Mouse (Mus musculus) forebrain, embryonic 14.5 days (tissue): ENCODE measurements around the gene Sfxn3. TPM values are rescaled to one million over a fixed set of nuclear protein-coding genes. Genes with fewer than 3 reads are reported as not detected.

Experiments
- ATAC-seq: fragments of 200-750 bp; cut with Nextera tagmentation; 2 replicates; pipeline ENCODE4 v1.8.0; 2017; ENCODE audit warnings: mild to moderate bottlenecking, moderate library complexity
- DNase-seq: peaks from one replicate; pipeline ENCODE4 v3.0.0-alpha.2; 2015; ENCODE audit warnings: low spot score
- H3K27ac ChIP-seq: fragments of 300-500 bp; sonication (generic); 2 replicates; pipeline ENCODE4 v1.5.1; 2014; ENCODE audit warnings: low read depth, mild to moderate bottlenecking, control low read depth, low read length, moderate library complexity
- H3K27me3 ChIP-seq: fragments of 300-500 bp; sonication (generic); replicated peaks from 2 replicates; pipeline ENCODE4 v1.6.1; 2014; ENCODE audit warnings: low read length, control low read depth, mixed read lengths; ENCODE audit not compliant: control insufficient read depth, insufficient read depth
- H3K36me3 ChIP-seq: fragments of 300-500 bp; sonication (generic); 2 replicates; pipeline ENCODE4 v1.6.1; 2014; ENCODE audit warnings: low read length, control low read depth; ENCODE audit not compliant: control insufficient read depth, insufficient read depth
- H3K4me1 ChIP-seq: fragments of 300-500 bp; sonication (generic); 2 replicates; pipeline ENCODE4 v1.6.1; 2014; ENCODE audit warnings: antibody characterized with exemption, low read length, control low read depth; ENCODE audit not compliant: control insufficient read depth, insufficient read depth
- H3K4me2 ChIP-seq: fragments of 300-500 bp; sonication (generic); 2 replicates; pipeline ENCODE4 v1.6.1; 2014; ENCODE audit warnings: mild to moderate bottlenecking, control low read depth, low read length
- H3K4me3 ChIP-seq: fragments of 300-500 bp; sonication (generic); 2 replicates; pipeline ENCODE4 v1.5.1; 2014; ENCODE audit warnings: low read depth, low read length, control low read depth
- H3K9ac ChIP-seq: fragments of 300-500 bp; sonication (generic); 2 replicates; pipeline ENCODE4 v1.6.1; 2014; ENCODE audit warnings: mild to moderate bottlenecking, low read length, control low read depth, moderate library complexity
- H3K9me3 ChIP-seq: fragments of 300-500 bp; sonication (generic); replicated peaks from 2 replicates; pipeline ENCODE4 v1.6.1; 2016; ENCODE audit warnings: low read length, control low read depth, mixed read lengths; ENCODE audit not compliant: control insufficient read depth
- WGBS: fragments of 180-500 bp; shearing (Covaris S2); extraction: QIAGEN DNeasy Blood & Tissue Kit; methylation state at CpG from one replicate; pipeline ENCODE4 v1.1.7; 2014; 5-methylcytosine and 5-hydroxymethylcytosine counted together
- polyA plus RNA-seq: library from polyadenylated mRNA; unstranded; fragments of >200 nt; fragmentation: Nextera tagmentation; extraction: Ambion mirVana; gene quantifications from 2 replicates; pipeline ENCODE4 v1.2.1, GENCODE M21; 2014

Sfxn3 gene
- polyA plus RNA-seq, 1 experiment from 2014 or later: 54.2 TPM

DNA sequence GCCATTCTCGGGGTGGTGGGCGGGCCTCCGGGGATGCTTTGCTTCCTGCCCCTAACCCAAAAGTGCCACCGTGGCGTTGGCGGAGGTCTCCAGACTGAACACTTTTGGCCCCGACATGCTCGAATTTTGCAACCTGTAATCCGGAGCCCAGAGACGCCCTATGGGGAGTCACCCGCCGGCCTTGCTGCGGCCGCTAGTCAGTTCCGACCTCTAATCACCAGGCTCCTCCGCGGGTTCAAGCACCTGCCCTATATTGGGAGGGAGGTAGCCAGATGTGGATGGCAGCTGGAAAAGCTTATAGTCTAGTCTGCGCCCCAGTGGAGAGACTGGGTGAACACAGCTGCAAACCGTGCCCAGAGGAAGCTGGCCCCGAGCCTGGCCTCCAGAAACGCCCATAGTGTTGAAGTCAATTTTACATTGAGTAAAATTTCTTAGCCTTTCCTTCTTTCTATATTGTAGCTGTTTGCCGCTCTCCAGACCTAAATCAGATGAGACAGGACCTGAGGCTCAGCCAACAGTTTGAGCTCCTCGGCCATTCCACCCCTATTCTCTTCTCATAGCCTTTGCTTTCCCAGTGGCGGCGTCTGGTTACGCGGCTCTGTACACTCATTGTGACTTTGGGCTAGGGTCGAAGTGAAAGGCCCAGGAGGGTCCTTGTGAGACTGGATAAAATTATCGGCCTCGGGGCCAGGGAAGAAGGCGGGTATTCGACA lies 28.2 kb downstream of the Sfxn3 start:
- Histone ChIP-seq H3K4me3 (peak overlapping the region; percentile 49), H3K9ac (peak overlapping the region; percentile 60), H3K9me3 (no peaks in the 10 kb centered on the region), H3K27me3 (peaks cover 54% of the 10 kb centered on the region), H3K27ac (no peak overlapping the region), H3K4me1 (peaks cover 22% of the 10 kb centered on the region), H3K4me2 (peak overlapping the region; percentile 89), H3K36me3 (no peaks in the 10 kb centered on the region)
- peak; percentile 47; the same call in 1 of the 2 replicates for ATAC-seq
- DNase-seq: no peak
- under 1% methylated on average over 32 of the region's 32 CpGs for WGBS

DNA sequence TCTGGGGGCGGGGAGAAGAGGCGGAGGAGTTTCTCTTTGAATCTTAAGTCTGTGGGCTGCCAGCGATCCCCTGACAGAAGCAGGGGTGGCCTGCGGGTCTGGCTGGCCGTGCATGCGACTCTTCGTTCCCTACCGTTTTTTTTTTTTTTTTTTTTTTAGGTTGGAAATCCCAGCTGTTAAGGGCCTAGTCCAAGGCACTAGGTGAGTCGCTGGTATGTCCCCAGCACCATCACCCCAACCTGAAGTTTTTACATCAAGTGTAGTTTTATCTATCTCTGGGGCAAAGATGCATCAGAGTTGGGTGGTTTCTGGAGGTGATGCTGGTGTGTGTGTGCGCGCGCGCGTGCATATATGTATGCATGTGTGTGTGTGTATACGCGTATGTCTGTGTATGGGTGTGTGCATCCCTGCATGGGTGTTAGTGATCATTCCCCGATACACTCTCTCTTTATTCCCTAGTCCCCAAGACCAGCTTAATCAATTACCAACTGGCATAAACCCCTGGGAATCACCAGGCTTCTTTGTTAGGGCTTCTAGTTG lies 28.8 kb downstream of the Sfxn3 start:
- Histone ChIP-seq H3K4me2 (peak overlapping the region; percentile 89), H3K4me3 (peak overlapping the region; percentile 49), H3K9me3 (no peaks in the 10 kb centered on the region), H3K27ac (no peak overlapping the region), H3K9ac (peak overlapping the region; percentile 29; the same call in 1 of the 2 replicates), H3K27me3 (peaks cover 60% of the 10 kb centered on the region), H3K4me1 (peaks cover 28% of the 10 kb centered on the region), H3K36me3 (no peaks in the 10 kb centered on the region)
- DNase-seq (no peak), ATAC-seq (no peak)
- WGBS: 8% methylated on average over 17 of the region's 17 CpGs

DNA sequence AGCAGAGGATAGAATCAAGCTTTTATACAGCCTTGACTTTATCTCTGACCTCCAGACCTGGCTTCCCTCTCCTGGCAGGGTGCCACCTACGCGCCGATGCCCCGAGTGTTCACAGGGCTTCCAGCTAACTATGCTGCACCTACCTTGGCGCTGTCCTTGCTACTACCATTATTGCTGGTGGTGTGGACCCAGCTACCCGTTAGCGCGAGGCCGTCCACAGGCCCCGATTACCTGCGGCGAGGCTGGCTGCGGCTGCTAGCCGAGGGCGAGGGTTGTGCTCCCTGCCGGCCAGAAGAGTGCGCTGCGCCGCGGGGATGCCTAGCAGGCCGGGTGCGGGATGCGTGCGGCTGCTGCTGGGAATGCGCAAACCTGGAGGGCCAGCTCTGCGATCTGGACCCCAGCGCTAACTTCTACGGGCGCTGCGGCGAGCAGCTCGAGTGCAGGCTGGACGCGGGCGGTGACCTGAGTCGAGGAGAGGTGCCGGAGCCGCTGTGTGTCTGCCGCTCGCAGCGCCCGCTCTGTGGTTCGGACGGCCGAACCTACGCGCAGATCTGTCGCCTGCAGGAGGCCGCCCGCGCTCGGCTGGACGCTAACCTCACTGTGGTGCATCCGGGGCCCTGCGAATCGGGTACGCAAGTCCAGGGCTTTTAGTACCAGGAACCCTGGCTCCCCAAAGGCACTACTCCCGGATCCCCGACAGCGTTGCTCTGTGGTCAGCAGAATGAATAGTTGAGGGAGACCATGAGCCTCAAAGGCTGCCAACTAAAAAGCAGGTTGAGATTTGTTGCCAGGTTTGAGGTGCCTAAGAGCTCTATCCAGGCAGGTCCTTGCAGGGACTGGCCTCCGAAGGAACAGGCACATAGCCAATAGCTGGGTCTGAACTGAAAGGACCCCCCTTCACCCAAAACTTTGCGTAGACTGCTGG lies 29.5 kb downstream of the Sfxn3 start:
- Histone ChIP-seq H3K9me3 (no peaks in the 10 kb centered on the region), H3K27me3 (peaks cover 62% of the 10 kb centered on the region), H3K4me3 (peak overlapping the region; percentile 33), H3K4me1 (peaks cover 29% of the 10 kb centered on the region), H3K27ac (no peak overlapping the region), H3K4me2 (peak overlapping the region; percentile 56), H3K36me3 (no peaks in the 10 kb centered on the region), H3K9ac (no peak overlapping the region)
- peak; percentile 53 for DNase-seq
- ATAC-seq: no peak
- WGBS: 1% methylated on average over 62 of the region's 62 CpGs

DNA sequence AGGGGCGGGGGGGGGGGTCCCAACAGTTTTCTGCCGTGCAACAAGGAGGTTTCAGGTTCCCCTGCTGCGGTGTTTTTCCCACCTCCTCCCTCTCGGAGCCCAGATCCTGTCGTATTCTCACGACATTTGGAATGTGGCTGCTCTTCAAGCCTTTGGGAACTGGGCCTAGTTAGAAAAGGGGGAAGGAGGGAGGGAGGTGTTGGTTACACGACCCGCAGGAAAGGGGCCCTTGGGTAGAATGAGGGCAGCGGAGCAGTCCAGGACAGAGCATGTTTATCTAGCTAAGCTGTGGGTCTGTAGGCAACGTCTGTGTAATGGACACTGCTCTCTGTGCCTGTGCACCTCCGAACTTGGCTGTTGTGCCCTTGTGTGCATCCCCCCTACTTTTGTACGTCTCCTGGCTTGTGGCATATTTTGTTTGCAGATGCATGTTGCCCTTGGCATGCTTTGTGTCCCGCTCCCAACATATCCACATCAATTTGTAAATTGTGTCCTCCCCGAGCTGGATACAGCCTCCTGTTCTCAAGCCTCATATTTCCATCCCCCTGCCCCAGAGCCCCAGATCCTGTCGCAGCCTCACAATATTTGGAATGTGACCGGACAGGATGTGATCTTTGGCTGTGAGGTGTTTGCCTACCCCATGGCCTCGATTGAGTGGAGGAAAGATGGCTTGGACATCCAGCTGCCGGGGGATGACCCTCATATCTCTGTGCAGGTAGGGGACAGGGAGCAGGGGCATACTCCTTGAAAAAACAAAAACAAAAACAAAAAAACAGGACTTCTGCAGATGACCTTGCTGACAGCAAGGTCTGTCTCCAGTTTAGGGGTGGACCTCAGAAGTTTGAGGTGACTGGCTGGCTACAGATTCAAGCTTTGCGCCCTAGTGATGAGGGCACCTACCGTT lies 30.7 kb downstream of the Sfxn3 start:
- no peak overlapping the region for H3K4me2 ChIP-seq
- H3K36me3 ChIP-seq: no peaks in the 10 kb centered on the region
- no peak overlapping the region for H3K4me3 ChIP-seq
- ATAC-seq (no peak), DNase-seq (no peak)
- H3K9ac ChIP-seq: no peak overlapping the region
- H3K27me3 ChIP-seq: peaks cover 62% of the 10 kb centered on the region
- WGBS: 6% methylated on average over 20 of the region's 20 CpGs
- no peak overlapping the region for H3K27ac ChIP-seq
- H3K9me3 ChIP-seq: no peaks in the 10 kb centered on the region
- peaks cover 29% of the 10 kb centered on the region for H3K4me1 ChIP-seq

DNA sequence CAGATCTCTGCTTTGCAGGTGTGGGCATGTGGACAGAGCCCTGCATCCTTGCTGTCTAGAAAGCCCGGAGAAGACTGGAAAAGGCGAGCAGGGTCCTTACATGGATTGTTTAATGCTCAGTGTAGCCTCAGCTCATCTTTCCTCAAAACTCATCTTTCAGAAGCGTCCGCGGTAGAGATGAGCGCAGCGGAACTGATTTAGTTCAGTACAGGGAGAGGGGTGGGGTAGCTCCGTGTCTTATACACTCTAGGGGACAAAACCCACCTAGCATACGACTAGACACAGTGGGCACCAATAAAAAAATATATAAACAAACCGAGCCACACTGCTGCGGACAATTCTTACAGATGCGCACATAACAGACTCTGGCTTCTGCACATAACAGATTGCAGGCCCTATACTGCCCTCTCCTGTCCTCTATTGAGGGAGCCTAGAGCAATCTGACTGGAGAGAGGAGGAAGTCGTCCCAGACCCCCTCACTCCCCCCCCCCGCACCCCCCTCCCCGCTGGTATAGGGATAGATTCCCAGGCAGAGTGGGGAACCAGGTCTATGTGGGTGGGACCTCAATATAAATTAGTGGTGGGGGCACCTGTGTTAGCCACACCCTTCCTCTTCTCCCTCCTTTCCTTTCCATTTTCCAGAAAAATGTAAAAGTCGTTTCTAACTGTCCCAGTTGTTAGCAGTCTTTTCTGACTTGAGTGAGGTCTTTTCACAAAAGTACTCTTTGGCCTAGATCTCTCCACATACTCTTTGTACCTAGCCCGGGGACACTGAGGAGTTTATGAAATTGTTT lies 31.9 kb downstream of the Sfxn3 start:
- Histone ChIP-seq H3K4me1 (peaks cover 29% of the 10 kb centered on the region), H3K27ac (no peak overlapping the region), H3K4me3 (peak overlapping the region; percentile 25), H3K27me3 (peaks cover 62% of the 10 kb centered on the region), H3K9ac (no peak overlapping the region), H3K9me3 (no peaks in the 10 kb centered on the region), H3K4me2 (peak overlapping the region; percentile 56), H3K36me3 (no peaks in the 10 kb centered on the region)
- DNase-seq (peak; percentile 56), ATAC-seq (no peak)
- WGBS: 4% methylated on average over 17 of the region's 17 CpGs

DNA sequence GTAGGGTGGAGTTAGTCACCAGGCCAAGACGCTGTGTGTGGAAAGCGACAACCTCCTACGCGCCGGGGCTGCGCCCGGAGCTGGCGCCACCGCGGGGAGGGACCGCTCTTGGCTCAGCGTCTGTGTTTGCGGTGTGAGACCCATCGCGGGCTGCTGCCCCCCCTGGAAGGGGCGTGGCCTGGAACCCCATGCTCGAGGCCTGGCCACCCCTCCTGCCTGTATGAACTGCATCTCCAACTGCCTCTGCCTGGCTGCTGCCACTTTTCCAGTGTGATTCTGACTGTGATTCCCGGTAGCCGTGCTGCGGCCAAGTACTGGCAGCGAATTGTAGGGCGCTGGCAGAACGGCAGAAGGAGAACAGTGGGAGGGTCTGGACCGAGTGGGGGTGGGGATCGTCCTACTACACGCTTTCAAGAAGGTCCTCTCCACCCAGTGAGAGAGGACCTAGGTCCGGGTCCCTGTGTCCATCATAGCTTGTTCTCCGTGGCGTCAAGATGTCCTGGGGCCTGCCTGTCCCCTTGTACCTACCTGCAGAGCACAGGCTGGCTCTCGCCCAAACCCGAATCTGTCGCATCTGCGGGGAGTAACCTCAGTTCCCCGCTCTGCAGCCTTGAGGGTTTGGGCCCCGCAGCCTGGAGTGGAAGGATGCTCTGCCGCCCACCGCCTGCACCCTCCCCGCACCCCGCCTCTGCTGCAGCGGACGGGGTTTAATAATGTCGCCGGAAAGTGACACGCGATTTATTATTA lies 32.6 kb downstream of the Sfxn3 start:
- H3K9me3 ChIP-seq: no peaks in the 10 kb centered on the region
- H3K27me3 ChIP-seq: peaks cover 62% of the 10 kb centered on the region
- peak overlapping the region; percentile 56 for H3K4me2 ChIP-seq
- peak overlapping the region; percentile 49 for H3K9ac ChIP-seq
- H3K4me3 ChIP-seq: peak overlapping the region; percentile 25
- peaks cover 29% of the 10 kb centered on the region for H3K4me1 ChIP-seq
- ATAC-seq (peak; percentile 14; the same call in 1 of the 2 replicates), DNase-seq (peak; percentile 56)
- H3K36me3 ChIP-seq: no peaks in the 10 kb centered on the region
- no peak overlapping the region for H3K27ac ChIP-seq
- WGBS: under 1% methylated on average over 45 of the region's 45 CpGs

DNA sequence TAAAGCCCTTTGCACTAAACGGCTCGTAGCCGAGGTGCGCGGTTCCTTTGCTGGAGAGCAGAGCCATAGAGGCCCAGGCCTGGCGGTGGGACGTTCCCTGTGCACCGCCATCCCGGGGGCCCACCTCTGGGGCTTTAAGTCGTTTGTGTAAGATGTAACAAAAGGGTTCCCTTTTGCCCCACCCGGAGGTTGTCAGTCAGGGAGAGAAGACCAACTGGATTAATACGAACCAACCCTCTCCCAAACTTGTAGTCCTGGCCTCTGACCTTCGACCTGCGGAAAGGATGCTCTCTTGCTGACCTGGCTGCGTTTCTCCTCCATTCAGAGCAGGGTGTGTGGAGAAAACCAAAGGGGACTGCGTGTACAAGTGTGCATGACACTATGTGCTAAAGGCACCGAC lies 33.4 kb downstream of the Sfxn3 start:
- Histone ChIP-seq H3K4me1 (peaks cover 23% of the 10 kb centered on the region), H3K27ac (no peak overlapping the region), H3K36me3 (no peaks in the 10 kb centered on the region), H3K27me3 (peaks cover 57% of the 10 kb centered on the region), H3K9me3 (no peaks in the 10 kb centered on the region), H3K9ac (peak overlapping the region; percentile 49; the same call in 1 of the 2 replicates), H3K4me2 (peak overlapping the region; percentile 56), H3K4me3 (peak overlapping the region; percentile 25)
- no peak for ATAC-seq
- WGBS: under 1% methylated on average over 17 of the region's 17 CpGs
- no peak for DNase-seq
